Mouse (Mus musculus) heart, postnatal 0 days (tissue): ENCODE measurements at regions not wholly inside any gene's neighbourhood (a gene's known extent, or its start where the extent isn't known, plus 50 kb on each side); places are given as distances from the start of the nearest gene placed in this dataset.

Experiments used
- CTCF ChIP-seq: IDR thresholded peaks from 2 replicates; pipeline ENCODE4 v1.5.1; 2016; ENCODE audit warnings: antibody characterized with exemption, control low read depth, low read depth
- EP300 ChIP-seq: IDR thresholded peaks from 2 replicates; pipeline ENCODE4 v1.6.1; 2016; ENCODE audit warnings: antibody characterized with exemption, low read depth

DNA sequence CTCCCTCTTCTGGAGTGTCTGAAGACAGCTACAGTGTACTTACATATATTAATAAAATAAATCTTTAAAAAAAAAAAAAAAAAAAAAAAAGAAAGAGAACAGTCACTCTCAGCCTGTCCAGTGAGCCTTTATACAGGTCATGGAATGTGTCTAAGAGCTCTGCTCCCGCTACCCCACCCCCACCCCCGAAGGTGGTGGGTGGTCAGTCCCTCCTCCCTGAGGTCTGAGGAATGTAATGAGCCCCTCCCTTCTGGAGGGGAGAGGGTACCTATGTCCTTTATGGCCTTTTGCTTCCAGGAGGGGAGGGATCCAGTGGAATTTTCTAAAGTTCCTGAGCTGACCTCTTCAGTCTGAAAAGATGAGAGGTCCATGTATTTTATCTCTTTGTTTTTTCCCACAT, 82.3 kb upstream of the Thsd7a start:
- TF ChIP-seq EP300 (no peak), CTCF (no peak)
